Mouse (Mus musculus): ENCODE data around the gene Tex29. TPM values are rescaled to one million over a fixed set of nuclear protein-coding genes. Genes with fewer than 3 reads are reported as not detected.

Gene Tex29
- polyA plus RNA-seq, 1 experiment from 2014 or later = 1.5 TPM

GRCm38 (mm10) chr8:11834200-11834599 is 6.1 kb upstream of the Tex29 start:
- Histone ChIP-seq H3K27me3 (ENCODE audit: insufficient read depth, low read length) (no peaks in the 10 kb centered on the region), H3K4me2 (ENCODE audit: low read length) (no peak overlapping the region), H3K4me3 (replicated peaks; ENCODE audit: low read depth, low read length) (no peak overlapping the region), H3K9ac (ENCODE audit: low read depth, low read length) (no peak overlapping the region), H3K27ac (no peak overlapping the region), H3K9me3 (replicated peaks; ENCODE audit: low read length) (no peaks in the 10 kb centered on the region), H3K36me3 (ENCODE audit: insufficient read depth, low read length) (peaks cover 33% of the 10 kb centered on the region), H3K4me1 (replicated peaks; ENCODE audit: insufficient read depth, low read length) (no peaks in the 10 kb centered on the region)
- TF ChIP-seq CTCF (IDR thresholded peaks at IDR 0.05; ENCODE audit: low read depth) = no peak
- ATAC-seq (replicated peaks; ENCODE audit: low FRiP score, low read depth) (no peak), DNase-seq (ENCODE audit: low spot score) (no peak)
- 74% methylated on average over 5 of the region's 5 CpGs for WGBS

GRCm38 (mm10) chr8:11834691-11835090 is 5.6 kb upstream of the Tex29 start:
- Histone ChIP-seq H3K27me3 (ENCODE audit: insufficient read depth, low read length) (no peaks in the 10 kb centered on the region), H3K9me3 (replicated peaks; ENCODE audit: low read length) (no peaks in the 10 kb centered on the region), H3K4me2 (ENCODE audit: low read length) (no peak overlapping the region), H3K4me1 (replicated peaks; ENCODE audit: insufficient read depth, low read length) (no peaks in the 10 kb centered on the region), H3K9ac (ENCODE audit: low read depth, low read length) (no peak overlapping the region), H3K27ac (no peak overlapping the region), H3K4me3 (replicated peaks; ENCODE audit: low read depth, low read length) (no peak overlapping the region), H3K36me3 (ENCODE audit: insufficient read depth, low read length) (peaks cover 33% of the 10 kb centered on the region)
- DNase-seq (ENCODE audit: low spot score) (no peak), ATAC-seq (replicated peaks; ENCODE audit: low FRiP score, low read depth) (no peak)
- no peak for TF ChIP-seq CTCF (IDR thresholded peaks at IDR 0.05; ENCODE audit: low read depth)
- 91% methylated on average over 16 of the region's 16 CpGs for WGBS

GRCm38 (mm10) chr8:11841571-11841970 is 1.3 kb downstream of the Tex29 start:
- Histone ChIP-seq H3K36me3 (ENCODE audit: insufficient read depth, low read length) (no peaks in the 10 kb centered on the region), H3K9ac (ENCODE audit: low read depth, low read length) (no peak overlapping the region), H3K4me3 (replicated peaks; ENCODE audit: low read depth, low read length) (no peak overlapping the region), H3K9me3 (replicated peaks; ENCODE audit: low read length) (no peaks in the 10 kb centered on the region), H3K4me1 (replicated peaks; ENCODE audit: insufficient read depth, low read length) (no peaks in the 10 kb centered on the region), H3K4me2 (ENCODE audit: low read length) (no peak overlapping the region), H3K27me3 (ENCODE audit: insufficient read depth, low read length) (no peaks in the 10 kb centered on the region), H3K27ac (no peak overlapping the region)
- WGBS = 21% methylated on average over 8 of the region's 8 CpGs
- TF ChIP-seq CTCF (IDR thresholded peaks at IDR 0.05; ENCODE audit: low read depth) = no peak
- DNase-seq (ENCODE audit: low spot score) (peak; percentile 70), ATAC-seq (replicated peaks; ENCODE audit: low FRiP score, low read depth) (no peak; the same call in 1 of the 2 replicates)

GRCm38 (mm10) chr8:11842757-11843156 is 2.5 kb downstream of the Tex29 start:
- H3K27ac ChIP-seq = no peak overlapping the region
- no peak for DNase-seq (ENCODE audit: low spot score)
- no peak for TF ChIP-seq CTCF (IDR thresholded peaks at IDR 0.05; ENCODE audit: low read depth)
- H3K4me1 ChIP-seq (replicated peaks; ENCODE audit: insufficient read depth, low read length) = no peaks in the 10 kb centered on the region
- no peak overlapping the region for H3K4me3 ChIP-seq (replicated peaks; ENCODE audit: low read depth, low read length)
- no peak overlapping the region for H3K4me2 ChIP-seq (ENCODE audit: low read length)
- 66% methylated on average over 8 of the region's 8 CpGs for WGBS
- H3K27me3 ChIP-seq (ENCODE audit: insufficient read depth, low read length) = no peaks in the 10 kb centered on the region
- H3K36me3 ChIP-seq (ENCODE audit: insufficient read depth, low read length) = no peaks in the 10 kb centered on the region
- no peak for ATAC-seq (replicated peaks; ENCODE audit: low FRiP score, low read depth)
- no peaks in the 10 kb centered on the region for H3K9me3 ChIP-seq (replicated peaks; ENCODE audit: low read length)
- no peak overlapping the region for H3K9ac ChIP-seq (ENCODE audit: low read depth, low read length)

- Histone ChIP-seq H3K36me3 (ENCODE audit: insufficient read depth, low read length) (no peaks in the 10 kb centered on the region), H3K9ac (ENCODE audit: low read depth, low read length) (no peak overlapping the region), H3K4me1 (replicated peaks; ENCODE audit: insufficient read depth, low read length) (no peaks in the 10 kb centered on the region), H3K27ac (no peak overlapping the region), H3K4me2 (ENCODE audit: low read length) (no peak overlapping the region), H3K9me3 (replicated peaks; ENCODE audit: low read length) (no peaks in the 10 kb centered on the region), H3K27me3 (ENCODE audit: insufficient read depth, low read length) (no peaks in the 10 kb centered on the region), H3K4me3 (replicated peaks; ENCODE audit: low read depth, low read length) (no peak overlapping the region)
- ATAC-seq (replicated peaks; ENCODE audit: low FRiP score, low read depth) = no peak
- no peak for TF ChIP-seq CTCF (IDR thresholded peaks at IDR 0.05; ENCODE audit: low read depth)
- no peak for DNase-seq (ENCODE audit: low spot score)
- 76% methylated on average over 13 of the region's 13 CpGs for WGBS
Measured at GRCm38 (mm10) chr8:11843677-11844315, 3.5 kb downstream of the Tex29 start.

GRCm38 (mm10) chr8:11844316-11844685 is 4.0 kb downstream of the Tex29 start:
- no peak for ATAC-seq (replicated peaks; ENCODE audit: low FRiP score, low read depth)
- WGBS = 73% methylated on average over 7 of the region's 7 CpGs

GRCm38 (mm10) chr8:11846807-11847206 is 6.5 kb downstream of the Tex29 start:
- no peaks in the 10 kb centered on the region for H3K36me3 ChIP-seq (ENCODE audit: insufficient read depth, low read length)
- ATAC-seq (replicated peaks; ENCODE audit: low FRiP score, low read depth) (no peak), DNase-seq (ENCODE audit: low spot score) (no peak)
- no peak for TF ChIP-seq CTCF (IDR thresholded peaks at IDR 0.05; ENCODE audit: low read depth)
- H3K9ac ChIP-seq (ENCODE audit: low read depth, low read length) = no peak overlapping the region
- WGBS = 89% methylated on average over 6 of the region's 6 CpGs
- no peaks in the 10 kb centered on the region for H3K4me1 ChIP-seq (replicated peaks; ENCODE audit: insufficient read depth, low read length)
- no peak overlapping the region for H3K4me3 ChIP-seq (replicated peaks; ENCODE audit: low read depth, low read length)
- H3K9me3 ChIP-seq (replicated peaks; ENCODE audit: low read length) = no peaks in the 10 kb centered on the region
- no peak overlapping the region for H3K27ac ChIP-seq
- H3K27me3 ChIP-seq (ENCODE audit: insufficient read depth, low read length) = no peaks in the 10 kb centered on the region
- H3K4me2 ChIP-seq (ENCODE audit: low read length) = no peak overlapping the region

More at GRCm38 (mm10) chr8:11844316-11844685, 4.0 kb downstream of the Tex29 start:
- TF ChIP-seq CTCF (IDR thresholded peaks at IDR 0.05; ENCODE audit: low read depth) = no peak
- no peak for DNase-seq (ENCODE audit: low spot score)
- Histone ChIP-seq H3K9ac (ENCODE audit: low read depth, low read length) (no peak overlapping the region), H3K4me1 (replicated peaks; ENCODE audit: insufficient read depth, low read length) (no peaks in the 10 kb centered on the region), H3K27me3 (ENCODE audit: insufficient read depth, low read length) (no peaks in the 10 kb centered on the region), H3K9me3 (replicated peaks; ENCODE audit: low read length) (no peaks in the 10 kb centered on the region), H3K27ac (no peak overlapping the region), H3K36me3 (ENCODE audit: insufficient read depth, low read length) (no peaks in the 10 kb centered on the region), H3K4me3 (replicated peaks; ENCODE audit: low read depth, low read length) (no peak overlapping the region), H3K4me2 (ENCODE audit: low read length) (no peak overlapping the region)
